Mouse (Mus musculus): ENCODE measurements around the gene Gm11569. TPM values are rescaled to one million over a fixed set of nuclear protein-coding genes. Genes with fewer than 3 reads are reported as not detected.

Gm11569 gene
- polyA plus RNA-seq, 1 experiment from 2014 or later = not detected

DNA sequence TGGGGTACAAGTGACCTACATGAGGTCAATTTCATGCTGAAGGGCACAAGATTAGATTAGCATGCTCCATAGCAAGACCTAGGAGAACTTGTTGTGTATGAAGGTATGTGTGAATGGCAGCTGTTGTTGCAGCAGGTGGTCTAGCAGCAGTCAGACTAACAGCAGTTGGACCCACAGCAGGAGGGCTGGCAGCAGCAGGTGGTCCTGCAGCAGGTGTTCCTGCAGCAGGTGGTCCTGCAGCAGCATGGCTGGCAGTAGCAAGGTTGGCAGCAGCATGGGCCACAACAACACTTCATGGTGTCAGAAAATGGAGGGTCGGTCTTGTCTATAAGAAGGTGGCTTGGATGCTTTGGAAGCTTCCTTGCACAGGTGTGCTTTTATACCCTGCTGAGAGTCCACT lies 39.9 kb downstream of the Gm11569 start:
- Histone ChIP-seq H3K27ac (no peak overlapping the region), H3K4me2 (no peak overlapping the region), H3K4me1 (no peaks in the 10 kb centered on the region), H3K9me3 (replicated peaks) (no peaks in the 10 kb centered on the region), H3K27me3 (no peaks in the 10 kb centered on the region), H3K4me3 (no peak overlapping the region), H3K36me3 (ENCODE audit: poor library complexity, severe bottlenecking) (no peaks in the 10 kb centered on the region), H3K9ac (no peak overlapping the region)
- 91% methylated on average over 1 of the region's 1 CpGs for WGBS
- ATAC-seq = no peak

Other genes with a start within 250 kb of the Gm11569 start
- not detected in 2 replicates for gene Krtap3-3, start 248.1 kb downstream of the Gm11569 start, polyA plus RNA-seq (2015; fragmentation: Nextera tagmentation; extraction: Ambion mirVana)
- gene Krtap3-2, start 242.1 kb downstream of the Gm11569 start, polyA plus RNA-seq (2015; fragmentation: Nextera tagmentation; extraction: Ambion mirVana) = not detected in 2 replicates
- gene Gm11939, start 239.5 kb downstream of the Gm11569 start, polyA plus RNA-seq (2015; fragmentation: Nextera tagmentation; extraction: Ambion mirVana) = not detected in 2 replicates
- not detected in 2 replicates for gene Krtap3-1, start 232.3 kb downstream of the Gm11569 start, polyA plus RNA-seq (2015; fragmentation: Nextera tagmentation; extraction: Ambion mirVana)
- not detected in 2 replicates for gene Krtap1-5, start 217.9 kb downstream of the Gm11569 start, polyA plus RNA-seq (2015; fragmentation: Nextera tagmentation; extraction: Ambion mirVana)
- gene Krtap1-4, start 215.3 kb downstream of the Gm11569 start, polyA plus RNA-seq (2015; fragmentation: Nextera tagmentation; extraction: Ambion mirVana) = not detected in 2 replicates
- gene Krtap1-3, start 207.6 kb downstream of the Gm11569 start, polyA plus RNA-seq (2015; fragmentation: Nextera tagmentation; extraction: Ambion mirVana) = not detected in 2 replicates
- not detected in 2 replicates for gene Krtap9-3, start 200.8 kb downstream of the Gm11569 start, polyA plus RNA-seq (2015; fragmentation: Nextera tagmentation; extraction: Ambion mirVana)
- gene Gm11938, start 195.6 kb downstream of the Gm11569 start, polyA plus RNA-seq (2015; fragmentation: Nextera tagmentation; extraction: Ambion mirVana) = not detected in 2 replicates
- not detected in 2 replicates for gene Gm11937, start 188.7 kb downstream of the Gm11569 start, polyA plus RNA-seq (2015; fragmentation: Nextera tagmentation; extraction: Ambion mirVana)
- not detected in 2 replicates for gene Krtap2-4, start 184.1 kb downstream of the Gm11569 start, polyA plus RNA-seq (2015; fragmentation: Nextera tagmentation; extraction: Ambion mirVana)
- gene Gm11562, start 178.5 kb downstream of the Gm11569 start, polyA plus RNA-seq (2015; fragmentation: Nextera tagmentation; extraction: Ambion mirVana) = not detected in 2 replicates
- not detected in 2 replicates for gene Krtap4-1, start 170.7 kb downstream of the Gm11569 start, polyA plus RNA-seq (2015; fragmentation: Nextera tagmentation; extraction: Ambion mirVana)
- not detected in 2 replicates for gene Krtap4-2, start 163.8 kb downstream of the Gm11569 start, polyA plus RNA-seq (2015; fragmentation: Nextera tagmentation; extraction: Ambion mirVana)
- not detected in 2 replicates for gene Krtap4-7, start 154.8 kb downstream of the Gm11569 start, polyA plus RNA-seq (2015; fragmentation: Nextera tagmentation; extraction: Ambion mirVana)
- gene Gm11555, start 148.7 kb downstream of the Gm11569 start, polyA plus RNA-seq (2015; fragmentation: Nextera tagmentation; extraction: Ambion mirVana) = not detected in 2 replicates
- gene Gm11563, start 140.0 kb downstream of the Gm11569 start, polyA plus RNA-seq (2015; fragmentation: Nextera tagmentation; extraction: Ambion mirVana) = not detected in 2 replicates
- gene Krtap4-6, start 133.0 kb downstream of the Gm11569 start, polyA plus RNA-seq (2015; fragmentation: Nextera tagmentation; extraction: Ambion mirVana) = not detected in 2 replicates
- gene Gm14190, start 108.2 kb downstream of the Gm11569 start, polyA plus RNA-seq (2015; fragmentation: Nextera tagmentation; extraction: Ambion mirVana) = not detected in 2 replicates
- gene Gm14180, start 64.6 kb downstream of the Gm11569 start, polyA plus RNA-seq (2015; fragmentation: Nextera tagmentation; extraction: Ambion mirVana) = not detected in 2 replicates
- not detected in 2 replicates for gene Gm11595, start 26.0 kb downstream of the Gm11569 start, polyA plus RNA-seq (2015; fragmentation: Nextera tagmentation; extraction: Ambion mirVana)
- gene Krtap4-8, start 18.2 kb downstream of the Gm11569 start, polyA plus RNA-seq (2015; fragmentation: Nextera tagmentation; extraction: Ambion mirVana) = not detected in 2 replicates
- not detected in 2 replicates for gene Krtap4-9, start 13.7 kb downstream of the Gm11569 start, polyA plus RNA-seq (2015; fragmentation: Nextera tagmentation; extraction: Ambion mirVana)
- not detected in 2 replicates for gene Gm11596, start 5.5 kb downstream of the Gm11569 start, polyA plus RNA-seq (2015; fragmentation: Nextera tagmentation; extraction: Ambion mirVana)
- not detected in 2 replicates for gene Gm11554, start 5.5 kb upstream of the Gm11569 start, polyA plus RNA-seq (2015; fragmentation: Nextera tagmentation; extraction: Ambion mirVana)
- gene Krtap4-13, start 11.0 kb upstream of the Gm11569 start, polyA plus RNA-seq (2015; fragmentation: Nextera tagmentation; extraction: Ambion mirVana) = not detected in 2 replicates
- gene Gm11564, start 16.7 kb upstream of the Gm11569 start, polyA plus RNA-seq (2015; fragmentation: Nextera tagmentation; extraction: Ambion mirVana) = not detected in 2 replicates
- gene 2300003K06Rik, start 39.1 kb upstream of the Gm11569 start, polyA plus RNA-seq (2015; fragmentation: Nextera tagmentation; extraction: Ambion mirVana) = not detected in 2 replicates
- not detected in 2 replicates for gene Krtap4-16, start 52.7 kb upstream of the Gm11569 start, polyA plus RNA-seq (2015; fragmentation: Nextera tagmentation; extraction: Ambion mirVana)
- not detected in 2 replicates for gene Gm11568, start 59.0 kb upstream of the Gm11569 start, polyA plus RNA-seq (2015; fragmentation: Nextera tagmentation; extraction: Ambion mirVana)
- gene Gm11559, start 65.5 kb upstream of the Gm11569 start, polyA plus RNA-seq (2015; fragmentation: Nextera tagmentation; extraction: Ambion mirVana) = not detected in 2 replicates
- not detected in 2 replicates for gene Krtap9-1, start 74.5 kb upstream of the Gm11569 start, polyA plus RNA-seq (2015; fragmentation: Nextera tagmentation; extraction: Ambion mirVana)
- gene Gm11567, start 80.3 kb upstream of the Gm11569 start, polyA plus RNA-seq (2015; fragmentation: Nextera tagmentation; extraction: Ambion mirVana) = not detected in 2 replicates
- gene Krtap31-1, start 109.0 kb upstream of the Gm11569 start, polyA plus RNA-seq (2015; fragmentation: Nextera tagmentation; extraction: Ambion mirVana) = not detected in 2 replicates
- gene Gm11565, start 115.8 kb upstream of the Gm11569 start, polyA plus RNA-seq (2015; fragmentation: Nextera tagmentation; extraction: Ambion mirVana) = not detected in 2 replicates
- gene Krtap31-2, start 137.4 kb upstream of the Gm11569 start, polyA plus RNA-seq (2015; fragmentation: Nextera tagmentation; extraction: Ambion mirVana) = not detected in 2 replicates
- not detected in 2 replicates for gene Krtap9-5, start 149.5 kb upstream of the Gm11569 start, polyA plus RNA-seq (2015; fragmentation: Nextera tagmentation; extraction: Ambion mirVana)
- gene Krtap29-1, start 180.1 kb upstream of the Gm11569 start, polyA plus RNA-seq (2015; fragmentation: Nextera tagmentation; extraction: Ambion mirVana) = not detected in 2 replicates
- not detected in 2 replicates for gene Krtap16-1, start 187.7 kb upstream of the Gm11569 start, polyA plus RNA-seq (2015; fragmentation: Nextera tagmentation; extraction: Ambion mirVana)
- gene Krtap17-1, start 195.1 kb upstream of the Gm11569 start, polyA plus RNA-seq (2015; fragmentation: Nextera tagmentation; extraction: Ambion mirVana) = not detected in 2 replicates
- not detected in 2 replicates for gene Krt33a, start 217.3 kb upstream of the Gm11569 start, polyA plus RNA-seq (2015; fragmentation: Nextera tagmentation; extraction: Ambion mirVana)
- gene Krt33b, start 230.9 kb upstream of the Gm11569 start, polyA plus RNA-seq (2015; fragmentation: Nextera tagmentation; extraction: Ambion mirVana) = not detected in 2 replicates
- gene Krt34, start 242.6 kb upstream of the Gm11569 start, polyA plus RNA-seq (2015; fragmentation: Nextera tagmentation; extraction: Ambion mirVana) = not detected in 2 replicates

Data from forebrain, embryonic 13.5 days (tissue).